Mouse (Mus musculus) forebrain, postnatal 0 days (tissue): ENCODE measurements around the gene Spast. TPM values are rescaled to one million over a fixed set of nuclear protein-coding genes. Genes with fewer than 3 reads are reported as not detected.
"Not testable (repeated sequence)": the region's sequence is repeated elsewhere in the genome, so short reads cannot be mapped to it uniquely, and the experiment has no call there.

Experiments
- ATAC-seq: fragments of 200-750 bp; cut with Nextera tagmentation; 2 replicates; pipeline ENCODE4 v1.8.0; 2017; ENCODE audit warnings: mild to moderate bottlenecking, moderate library complexity
- DNase-seq: peaks from one replicate; pipeline ENCODE4 v3.0.0-alpha.2; 2015
- H3K27ac ChIP-seq: fragments of 300-500 bp; sonication (generic); 2 replicates; pipeline ENCODE4 v1.5.1; 2014; ENCODE audit warnings: low read depth, mild to moderate bottlenecking, antibody characterized with exemption, low read length, moderate library complexity, mixed read lengths
- H3K27me3 ChIP-seq: fragments of 300-500 bp; sonication (generic); 2 replicates; pipeline ENCODE4 v1.6.1; 2014; ENCODE audit warnings: mild to moderate bottlenecking, low read length, mixed read lengths; ENCODE audit not compliant: insufficient read depth
- H3K36me3 ChIP-seq: fragments of 300-500 bp; sonication (generic); 2 replicates; pipeline ENCODE4 v1.6.1; 2014; ENCODE audit warnings: mild to moderate bottlenecking, moderate library complexity; ENCODE audit not compliant: insufficient read depth
- H3K4me1 ChIP-seq: fragments of 300-500 bp; sonication (generic); 2 replicates; pipeline ENCODE4 v1.6.1; 2014; ENCODE audit warnings: antibody characterized with exemption; ENCODE audit not compliant: insufficient read depth
- H3K4me2 ChIP-seq: fragments of 300-500 bp; sonication (generic); 2 replicates; pipeline ENCODE4 v1.6.1; 2014; ENCODE audit warnings: low read depth, mild to moderate bottlenecking, moderate library complexity
- H3K4me3 ChIP-seq: fragments of 300-500 bp; sonication (generic); 2 replicates; pipeline ENCODE4 v1.5.1; 2014; ENCODE audit warnings: low read depth, low read length, mixed read lengths
- H3K9ac ChIP-seq: fragments of 300-500 bp; sonication (generic); 2 replicates; pipeline ENCODE4 v1.6.1; 2014; ENCODE audit warnings: mild to moderate bottlenecking
- H3K9me3 ChIP-seq: fragments of 300-500 bp; sonication (generic); 2 replicates; pipeline ENCODE4 v1.6.1; 2016; ENCODE audit warnings: low read length
- CTCF ChIP-seq: sonication (generic); IDR thresholded peaks from 2 replicates; pipeline ENCODE4 v1.5.1; 2016; ENCODE audit warnings: antibody characterized with exemption, control low read depth, low read depth
- WGBS: fragments of 180-500 bp; shearing (Covaris S2); extraction: QIAGEN DNeasy Blood & Tissue Kit; methylation state at CpG from one replicate; pipeline ENCODE4 v1.1.7; 2014; 5-methylcytosine and 5-hydroxymethylcytosine counted together
- polyA plus RNA-seq: library from polyadenylated mRNA; unstranded; fragments of >200 nt; fragmentation: Nextera tagmentation; extraction: Ambion mirVana; gene quantifications from 2 replicates; pipeline ENCODE4 v1.2.1, GENCODE M21; 2015
- total RNA-seq: library from RNA; depleted of rRNA; stranded (reverse); fragments of >200 nt; gene quantifications from 2 replicates; pipeline ENCODE4 v1.2.3, GENCODE M21; 2014

Gene Spast
- total and polyA plus RNA-seq, 2 experiments from 2014 or later = 23.2 to 181 TPM

DNA sequence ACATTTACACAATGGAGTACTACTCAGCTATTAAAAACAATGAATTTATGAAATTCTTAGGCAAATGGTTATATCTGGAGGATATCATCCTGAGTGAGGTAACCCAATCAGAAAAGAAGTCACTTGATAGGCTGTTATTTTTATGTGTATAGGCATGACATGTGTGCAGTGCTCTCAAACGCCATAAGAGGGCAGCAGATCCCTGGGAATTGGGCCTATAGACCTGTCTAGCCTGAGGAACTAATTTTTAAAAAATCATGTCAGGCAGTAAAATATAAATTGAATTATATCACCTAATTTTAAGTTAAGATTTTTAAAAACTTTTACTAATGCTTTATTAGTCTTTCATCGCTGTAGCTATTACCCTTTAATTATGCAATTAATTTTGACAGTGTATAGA is 10.6 kb upstream of the Spast start:
- not testable (repeated sequence) for H3K9me3 ChIP-seq, H3K27me3 ChIP-seq, H3K4me3 ChIP-seq, H3K4me2 ChIP-seq, H3K36me3 ChIP-seq, H3K9ac ChIP-seq, H3K27ac ChIP-seq, H3K4me1 ChIP-seq
- DNase-seq (peak; percentile 71), ATAC-seq (peak; percentile 71)
- WGBS = 54% methylated on average over 2 of the region's 2 CpGs
- peak; percentile 67 for TF ChIP-seq CTCF

DNA sequence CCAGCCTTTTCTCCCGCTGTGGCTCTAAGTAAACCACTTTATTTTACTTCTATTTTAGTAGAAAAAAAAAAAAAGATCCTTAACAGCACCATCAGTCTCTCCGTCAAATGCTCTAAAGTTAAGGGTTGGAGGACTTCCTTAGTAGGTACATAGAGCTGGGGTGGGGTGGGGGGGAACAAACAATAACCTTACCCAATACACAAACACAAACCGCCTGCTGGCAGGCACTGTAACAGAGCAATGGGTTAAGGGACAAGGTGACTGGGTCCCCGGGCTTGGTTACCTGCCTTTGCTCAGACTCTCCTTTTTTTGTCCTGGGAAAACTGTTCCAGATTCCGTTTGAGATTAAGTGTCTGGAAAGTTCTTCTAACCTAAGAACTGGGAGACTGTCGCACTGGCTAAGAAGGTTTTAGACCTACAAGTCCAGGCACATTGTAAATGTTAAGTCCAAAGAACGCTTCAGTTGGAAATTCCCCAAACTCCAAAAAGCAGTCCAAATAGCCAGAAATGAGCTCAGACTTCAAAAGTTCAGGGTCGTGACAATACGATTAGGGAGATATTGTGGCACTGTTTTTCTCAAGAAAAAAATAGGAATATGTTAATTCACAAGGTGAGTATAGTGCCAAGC is 7.6 kb upstream of the Spast start:
- DNase-seq = no peak
- no peaks in the 10 kb centered on the region for H3K36me3 ChIP-seq
- no peak for TF ChIP-seq CTCF
- H3K4me1 ChIP-seq = no peaks in the 10 kb centered on the region
- no peaks in the 10 kb centered on the region for H3K9me3 ChIP-seq
- H3K4me2 ChIP-seq = no peak overlapping the region
- no peak overlapping the region for H3K9ac ChIP-seq
- no peak overlapping the region for H3K4me3 ChIP-seq
- no peaks in the 10 kb centered on the region for H3K27me3 ChIP-seq
- 79% methylated on average over 9 of the region's 9 CpGs for WGBS
- no peak for ATAC-seq
- no peak overlapping the region for H3K27ac ChIP-seq

DNA sequence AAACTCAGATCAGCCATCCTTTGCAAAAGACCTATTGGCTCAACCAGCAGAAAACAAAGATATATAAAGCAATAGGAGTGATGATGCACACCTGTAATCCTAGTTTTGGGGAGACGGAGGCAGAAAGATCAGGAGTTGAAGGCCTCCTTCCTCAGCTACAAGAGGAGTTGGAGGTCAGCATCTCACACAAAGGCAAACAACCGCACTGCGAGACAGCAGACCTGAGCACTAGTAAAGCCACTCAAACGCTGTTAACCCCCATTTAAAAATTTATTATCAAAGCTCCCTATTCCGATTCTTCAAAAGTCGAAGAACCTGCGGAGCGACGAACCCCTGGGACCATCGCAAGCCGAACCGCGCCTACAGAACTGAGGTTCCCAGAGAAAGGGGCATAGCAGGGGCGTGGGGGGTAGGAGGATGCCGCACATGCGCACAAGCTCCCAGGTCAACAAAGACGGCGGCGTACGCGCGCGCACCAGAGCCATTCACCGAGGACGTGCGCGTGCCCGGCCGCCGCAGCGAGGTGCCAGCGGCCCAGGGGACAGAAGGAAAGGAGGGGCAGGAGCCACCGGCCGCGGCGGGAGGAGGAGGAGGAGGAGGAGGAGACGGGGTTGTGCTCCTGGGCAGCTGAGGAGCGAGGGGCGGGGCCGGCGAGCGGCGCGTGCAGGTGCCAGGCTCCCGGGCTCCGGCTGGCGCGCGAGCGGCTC is 409 bp upstream of the Spast start:
- peak overlapping the region; percentile 98 for H3K27ac ChIP-seq
- peak; percentile 98 for DNase-seq
- WGBS = under 1% methylated on average over 40 of the region's 50 CpGs

DNA sequence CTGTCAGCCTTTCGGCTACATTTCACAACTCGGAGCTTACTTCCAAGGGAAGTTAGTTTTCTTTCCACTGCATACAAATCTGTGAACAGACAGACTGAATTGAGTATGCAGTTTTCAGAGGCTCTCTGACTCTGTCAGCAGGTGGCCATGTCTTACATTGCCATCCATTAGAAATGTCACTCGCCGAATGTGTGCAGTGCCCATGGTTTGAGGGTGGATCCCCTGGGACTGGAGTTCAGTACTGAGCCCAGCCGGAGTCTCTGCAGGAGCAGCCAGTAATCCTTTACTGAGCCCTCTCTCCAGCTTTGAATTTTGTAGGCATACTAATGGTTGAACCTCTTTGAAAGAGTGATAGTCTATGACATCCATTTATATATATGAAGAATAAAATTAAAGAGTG is 2.4 kb downstream of the Spast start:
- no peaks in the 10 kb centered on the region for H3K27me3 ChIP-seq
- no peak overlapping the region for H3K27ac ChIP-seq
- WGBS = 41% methylated on average over 5 of the region's 5 CpGs
- no peaks in the 10 kb centered on the region for H3K9me3 ChIP-seq
- peak overlapping the region; percentile 98 for H3K4me3 ChIP-seq
- DNase-seq = no peak
- H3K4me1 ChIP-seq = peaks cover 21% of the 10 kb centered on the region
- peak overlapping the region; percentile 69 for H3K4me2 ChIP-seq
- H3K9ac ChIP-seq = peak overlapping the region; percentile 23; the same call in 1 of the 2 replicates
- ATAC-seq = no peak
- H3K36me3 ChIP-seq = no peaks in the 10 kb centered on the region
- no peak for TF ChIP-seq CTCF

More for the DNA sequence above, 409 bp upstream of the Spast start:
- Histone ChIP-seq H3K4me1 (peaks cover 21% of the 10 kb centered on the region), H3K9ac (peak overlapping the region; percentile 96), H3K9me3 (no peaks in the 10 kb centered on the region), H3K36me3 (no peaks in the 10 kb centered on the region), H3K27me3 (no peaks in the 10 kb centered on the region), H3K4me3 (peak overlapping the region; percentile 98), H3K4me2 (peak overlapping the region; percentile 69)
- TF ChIP-seq CTCF = no peak
- ATAC-seq = peak; percentile 92

DNA sequence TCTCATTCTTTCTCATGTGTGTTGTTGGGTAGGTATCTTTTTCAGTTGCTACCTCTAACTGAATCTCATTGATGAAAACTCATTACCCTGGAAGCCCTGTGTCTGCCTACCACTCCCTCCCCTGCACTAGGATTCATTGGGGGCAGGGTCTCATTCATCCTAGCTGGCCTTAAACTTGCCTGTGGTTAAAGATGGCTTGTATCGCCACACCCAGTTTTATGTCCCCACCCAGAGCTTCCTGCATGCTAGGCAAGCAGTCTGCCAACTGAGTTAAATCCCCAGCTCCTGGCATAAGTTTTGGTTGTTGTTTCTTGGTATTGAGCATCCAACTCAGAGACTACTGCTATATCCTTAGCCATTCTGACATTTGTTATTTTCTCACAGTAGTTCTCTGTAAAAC is 24.8 kb downstream of the Spast start:
- H3K27me3 ChIP-seq = no peaks in the 10 kb centered on the region
- 96% methylated on average over 1 of the region's 1 CpGs for WGBS
- ATAC-seq (no peak), DNase-seq (no peak)
- H3K9me3 ChIP-seq = no peaks in the 10 kb centered on the region
- no peak overlapping the region for H3K27ac ChIP-seq
- H3K4me1 ChIP-seq = no peaks in the 10 kb centered on the region
- H3K9ac ChIP-seq = no peak overlapping the region
- TF ChIP-seq CTCF = no peak
- H3K4me2 ChIP-seq = no peak overlapping the region
- H3K36me3 ChIP-seq = peaks cover 35% of the 10 kb centered on the region
- H3K4me3 ChIP-seq = no peak overlapping the region

DNA sequence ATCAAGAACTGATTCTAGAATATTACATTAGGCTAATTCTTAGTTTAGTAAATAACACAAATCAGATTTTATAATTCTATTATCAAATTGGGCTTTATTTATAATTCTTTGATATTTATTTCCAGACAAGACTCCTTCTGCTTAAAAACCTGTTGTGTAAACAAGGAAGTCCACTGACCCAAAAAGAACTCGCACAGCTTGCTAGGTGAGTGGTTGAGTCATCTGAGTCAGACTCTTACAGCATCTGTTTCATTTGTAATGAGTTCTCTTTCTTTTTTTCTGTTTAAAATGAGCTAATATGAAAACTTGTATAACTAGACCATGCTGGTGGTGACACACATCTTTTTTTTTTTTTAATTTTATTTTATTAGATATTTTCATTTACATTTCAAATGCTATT is 38.1 kb downstream of the Spast start:
- H3K4me3 ChIP-seq = no peak overlapping the region
- H3K9me3 ChIP-seq = no peaks in the 10 kb centered on the region
- 86% methylated on average over 1 of the region's 1 CpGs for WGBS
- no peaks in the 10 kb centered on the region for H3K27me3 ChIP-seq
- no peak overlapping the region for H3K27ac ChIP-seq
- H3K9ac ChIP-seq = no peak overlapping the region
- H3K4me2 ChIP-seq = no peak overlapping the region
- no peaks in the 10 kb centered on the region for H3K4me1 ChIP-seq
- TF ChIP-seq CTCF = no peak
- no peak for ATAC-seq
- H3K36me3 ChIP-seq = peaks cover 69% of the 10 kb centered on the region
- no peak for DNase-seq

DNA sequence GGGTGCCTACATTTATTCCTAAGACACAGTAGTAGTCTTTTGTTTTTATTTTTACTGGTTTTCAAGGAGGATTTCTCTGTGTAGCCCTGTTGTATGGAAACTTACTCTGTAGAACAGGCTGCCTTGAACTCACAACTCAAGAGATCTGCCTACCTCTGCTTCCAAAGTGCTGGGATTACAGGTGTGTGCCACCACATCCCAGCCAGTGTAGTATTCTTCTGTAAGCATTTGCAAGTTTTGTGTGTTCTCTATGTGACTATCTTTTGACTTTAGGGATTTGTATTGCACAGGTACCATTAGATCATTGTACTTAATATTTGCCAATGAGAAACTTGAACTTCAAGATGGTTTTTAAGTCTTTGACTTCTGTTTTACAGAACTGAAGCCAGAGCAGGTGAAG is 47.9 kb downstream of the Spast start:
- Histone ChIP-seq H3K4me3 (no peak overlapping the region), H3K36me3 (peaks cover 62% of the 10 kb centered on the region), H3K4me1 (no peaks in the 10 kb centered on the region)

More for the DNA sequence above, 47.9 kb downstream of the Spast start:
- Histone ChIP-seq H3K4me2 (no peak overlapping the region), H3K9me3 (no peaks in the 10 kb centered on the region), H3K9ac (no peak overlapping the region), H3K27ac (no peak overlapping the region), H3K27me3 (no peaks in the 10 kb centered on the region)
- TF ChIP-seq CTCF = no peak
- DNase-seq (no peak), ATAC-seq (no peak)
